Mouse (Mus musculus) cerebellum, adult 18-20 months (tissue): ENCODE measurements around the gene Slc44a1.
A peak's percentile ranks its signal among the peaks of the same experiment; 100 is the strongest.

ENCODE experiments used
- DNase-seq, 2 experiments: peaks; one replicate each; pipeline ENCODE4 v3.0.0; 2021

Slc44a1 gene

DNA sequence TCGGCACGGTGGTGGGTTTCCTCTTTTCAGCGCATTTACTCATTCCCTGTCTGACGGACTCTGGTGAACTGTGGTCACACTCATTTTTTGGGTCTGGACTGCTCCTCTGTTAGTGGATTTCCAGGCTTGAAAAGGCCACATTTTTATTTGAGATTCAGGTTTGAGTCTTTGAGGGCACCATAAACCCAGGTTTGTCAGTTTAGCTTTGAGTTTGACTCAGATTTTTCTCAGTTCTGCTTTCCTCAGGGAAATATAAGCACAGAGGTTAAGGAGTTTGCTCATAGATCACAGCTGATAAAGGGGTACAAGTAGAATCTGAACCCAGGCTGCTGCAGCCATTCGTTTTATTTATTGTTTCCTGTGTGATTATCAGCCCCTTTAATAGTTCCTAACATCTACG is 180.9 kb downstream of the Slc44a1 start:
- DNase-seq: no peak

DNA sequence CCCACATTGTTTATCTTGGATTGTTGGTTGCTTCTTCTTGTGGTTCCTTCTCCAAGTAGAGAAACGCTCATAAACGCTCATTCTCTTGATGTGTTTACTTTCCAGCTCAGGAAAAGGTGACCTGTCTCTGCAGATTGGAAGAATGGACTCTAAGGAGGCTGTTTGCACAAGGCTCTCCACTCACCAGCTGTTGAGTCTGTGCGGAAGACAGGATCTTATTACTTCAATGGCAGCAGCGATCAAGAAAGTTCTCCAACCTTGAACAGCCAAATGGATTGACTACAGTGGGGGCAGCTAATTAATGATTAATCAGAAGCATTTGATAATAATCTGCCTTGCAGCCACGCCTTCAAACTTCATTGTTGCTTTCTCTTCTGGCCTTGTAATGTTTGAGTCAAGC is 181.3 kb downstream of the Slc44a1 start:
- DNase-seq: no peak

DNA sequence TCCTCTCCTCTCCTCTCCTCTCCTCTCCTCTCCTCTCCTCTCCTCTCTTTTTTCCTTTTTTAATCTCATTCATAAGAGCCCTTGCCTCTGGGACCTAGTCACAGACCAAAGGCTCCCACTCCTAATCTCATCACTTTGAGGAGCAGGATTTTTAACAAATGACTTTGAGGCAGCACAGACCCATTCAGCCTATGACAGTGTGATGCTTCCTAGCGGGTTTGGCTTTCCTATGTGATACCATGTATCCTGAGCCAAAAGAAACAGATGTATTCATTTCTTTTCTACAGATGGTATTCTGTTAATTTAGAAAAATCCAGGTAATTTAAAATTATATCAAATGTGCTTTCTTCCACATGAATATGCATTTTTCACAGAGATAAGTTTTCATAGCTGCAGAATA is 183.5 kb downstream of the Slc44a1 start:
- no peak for DNase-seq

DNA sequence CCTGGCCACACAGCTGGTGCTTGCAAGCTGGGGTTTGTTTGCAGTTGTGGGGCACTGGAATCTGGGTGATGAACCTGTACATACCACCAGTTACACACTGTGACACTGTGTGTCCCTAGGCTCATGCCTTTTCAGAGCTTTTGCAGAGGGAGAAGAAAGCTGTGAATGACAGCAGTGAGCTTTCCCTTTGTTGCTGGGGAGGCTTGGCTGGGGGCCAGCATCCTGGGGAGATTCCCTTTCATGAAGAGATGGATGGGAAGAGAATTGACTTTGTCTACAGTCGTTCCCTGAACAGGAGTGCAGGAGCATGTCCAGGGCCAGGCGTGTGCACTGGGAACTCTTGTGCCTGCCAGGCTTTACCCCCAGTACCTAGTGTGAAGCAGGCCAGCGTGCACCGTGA is 184.6 kb downstream of the Slc44a1 start:
- DNase-seq: peak; percentile 36 to 56

DNA sequence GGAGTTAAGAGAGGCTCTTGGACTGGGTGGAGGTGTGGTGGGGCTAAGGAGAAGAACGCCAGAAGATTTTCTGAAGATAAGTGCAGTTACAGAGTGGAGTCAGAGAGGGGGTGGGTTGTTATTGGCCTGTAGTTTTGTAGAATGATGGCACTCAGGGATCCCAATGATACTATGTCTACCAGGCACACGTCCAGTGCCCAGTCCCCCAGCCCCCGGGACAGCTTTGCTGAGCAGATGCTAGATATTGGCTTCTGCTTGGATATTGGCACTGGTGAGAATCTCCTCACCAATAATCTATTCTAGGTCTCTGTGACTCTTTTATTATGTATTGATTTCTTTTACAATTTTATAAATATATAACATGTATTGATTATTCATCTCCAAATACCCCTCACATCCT is 185.1 kb downstream of the Slc44a1 start:
- DNase-seq: no peak

DNA sequence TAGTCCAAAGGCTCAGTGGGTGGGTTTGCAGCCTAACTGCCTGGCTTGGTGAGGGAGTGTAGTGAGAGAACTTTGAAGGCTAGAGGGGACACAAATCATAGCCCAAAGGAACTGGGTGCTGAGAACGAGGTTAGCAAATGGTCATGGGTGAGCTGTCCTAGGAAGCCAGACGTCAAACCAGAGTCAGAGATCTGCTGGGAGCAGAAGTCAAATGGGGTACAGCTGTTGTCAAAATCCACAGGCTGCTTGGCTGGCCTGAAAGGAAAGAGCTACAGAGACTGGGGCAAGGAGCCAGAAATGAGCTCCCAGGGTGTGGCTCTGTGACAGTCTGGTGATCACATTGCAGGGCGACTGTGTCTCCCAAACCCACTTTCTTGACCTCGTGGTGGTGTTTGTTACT is 188.7 kb downstream of the Slc44a1 start:
- peak in 1 of 2 experiments; percentile 6 for DNase-seq

DNA sequence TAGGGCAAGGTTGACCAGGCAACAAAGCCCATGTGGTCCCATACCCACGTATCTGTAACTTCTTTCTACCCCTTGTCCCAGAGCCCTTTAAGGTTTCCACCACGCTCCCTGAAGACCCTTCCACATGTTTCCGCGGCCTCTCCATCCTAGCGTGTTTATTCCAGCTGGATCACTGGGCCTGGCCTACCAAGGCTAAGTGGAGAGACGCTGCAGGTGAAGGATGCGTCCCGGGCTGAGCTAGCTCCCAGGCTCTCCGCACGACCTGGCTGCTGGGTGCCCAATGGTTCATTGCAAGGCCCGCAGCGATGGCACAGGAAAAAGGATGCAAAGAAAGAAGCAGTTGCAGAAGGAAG is 190.7 kb downstream of the Slc44a1 start:
- DNase-seq: no peak

DNA sequence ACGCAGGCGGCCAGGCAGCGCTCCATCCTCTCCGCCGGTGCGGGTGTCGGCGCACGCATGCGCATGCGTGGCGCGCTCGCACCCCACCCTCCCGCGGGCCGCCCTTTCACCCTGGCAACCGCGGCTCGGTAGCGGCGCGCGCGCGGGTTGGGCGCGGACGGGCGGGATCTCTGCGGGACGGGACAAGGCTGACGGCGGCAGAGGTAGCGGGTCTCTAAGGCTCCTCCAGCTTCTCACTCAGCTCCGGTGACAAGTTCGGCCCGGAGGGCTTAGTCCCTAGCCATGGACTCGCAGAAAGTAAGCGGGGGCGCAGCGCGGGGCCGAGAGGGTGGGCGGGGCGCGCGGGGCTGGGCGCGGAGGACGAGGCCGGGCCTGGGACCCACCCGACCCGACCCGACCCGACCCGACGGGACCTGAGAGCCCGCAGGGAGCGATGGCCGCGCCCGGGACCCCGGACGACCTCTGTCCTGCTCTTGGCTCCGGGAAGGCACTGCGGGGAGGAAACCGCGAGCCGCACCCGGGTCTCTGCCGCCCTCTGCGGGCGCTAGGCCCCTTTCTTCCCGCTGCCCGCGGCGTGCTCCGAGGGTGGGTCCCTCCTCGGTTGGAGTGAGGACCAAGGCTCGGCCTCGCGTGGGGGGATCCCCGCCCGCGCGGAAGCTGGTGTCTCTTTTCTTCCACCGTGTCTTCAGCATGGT is 191.2 kb downstream of the Slc44a1 start, which contains the start of gene Fsd1l:
Gene Fsd1l, plus strand, starts transcription at position 156 of the 695 bp plus-strand sequence.
- peak; percentile 86 to 92 for DNase-seq

DNA sequence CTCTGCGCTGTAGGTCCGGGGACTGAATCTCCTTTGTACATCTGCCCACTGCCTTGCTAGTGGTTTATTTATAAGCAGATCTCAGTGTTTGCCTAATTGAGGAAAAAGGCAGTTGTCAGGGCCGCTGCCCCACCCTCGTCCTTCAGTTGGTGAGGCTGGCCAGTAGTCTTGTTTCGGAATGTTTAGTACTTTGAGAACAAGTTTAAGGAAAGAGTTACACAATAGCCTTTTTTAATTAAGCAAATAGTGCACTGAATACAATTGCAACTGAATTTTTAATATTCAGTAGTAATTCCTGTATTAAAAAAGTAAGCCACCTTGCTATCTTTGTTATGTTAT is 191.8 kb downstream of the Slc44a1 start:
- no peak for DNase-seq

DNA sequence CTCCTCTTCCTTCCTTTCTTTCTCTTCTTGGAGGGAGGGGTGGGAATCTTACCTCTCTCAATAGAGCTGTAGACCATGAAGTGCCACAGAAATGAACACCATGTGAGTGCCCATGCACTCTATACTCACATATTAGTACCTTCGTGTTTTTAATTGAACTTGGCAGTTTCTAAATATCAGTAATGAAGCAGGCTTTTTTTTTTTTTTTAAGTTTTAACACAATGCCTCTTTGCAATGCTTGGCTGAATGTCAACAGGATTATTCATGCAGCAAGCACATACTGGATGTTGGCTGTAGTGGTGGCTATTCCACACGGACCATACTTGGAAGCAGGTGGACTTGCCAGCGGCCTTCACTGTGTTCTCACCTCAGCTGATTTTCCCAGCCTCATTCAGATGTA is 195.1 kb downstream of the Slc44a1 start:
- DNase-seq: peak in 1 of 2 experiments; percentile 14

DNA sequence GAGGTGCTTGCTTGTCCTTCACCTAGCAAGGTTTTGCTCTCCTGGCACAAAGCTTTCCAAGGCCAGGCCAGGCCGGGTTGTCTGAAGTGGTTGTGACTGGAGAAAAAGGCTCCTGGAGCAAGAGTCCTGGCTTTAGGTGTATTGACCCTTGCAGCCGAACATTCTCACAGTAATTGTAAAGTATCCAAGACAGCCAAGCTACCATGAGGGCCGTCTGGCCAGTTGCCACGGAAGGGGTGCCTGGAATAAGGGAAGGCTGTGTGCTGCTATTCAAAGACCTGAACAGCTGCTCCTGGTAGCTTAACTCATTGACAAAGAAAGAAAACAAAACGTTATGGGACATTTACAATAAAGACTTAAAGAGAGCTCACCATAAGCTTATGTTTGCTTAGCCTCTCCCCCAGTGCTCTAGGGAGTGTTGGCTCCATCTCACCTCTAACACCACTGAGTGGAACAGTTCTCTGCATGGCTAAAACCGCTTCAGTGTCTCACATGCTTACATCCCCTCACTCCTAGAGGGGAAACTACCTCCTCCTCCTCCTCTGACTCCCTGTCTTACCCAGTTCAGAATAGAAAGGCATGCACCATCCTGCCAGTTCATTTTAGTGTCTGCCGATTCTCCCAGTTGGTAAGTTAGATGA is 197.2 kb downstream of the Slc44a1 start:
- DNase-seq: peak in 1 of 2 experiments; percentile 9

DNA sequence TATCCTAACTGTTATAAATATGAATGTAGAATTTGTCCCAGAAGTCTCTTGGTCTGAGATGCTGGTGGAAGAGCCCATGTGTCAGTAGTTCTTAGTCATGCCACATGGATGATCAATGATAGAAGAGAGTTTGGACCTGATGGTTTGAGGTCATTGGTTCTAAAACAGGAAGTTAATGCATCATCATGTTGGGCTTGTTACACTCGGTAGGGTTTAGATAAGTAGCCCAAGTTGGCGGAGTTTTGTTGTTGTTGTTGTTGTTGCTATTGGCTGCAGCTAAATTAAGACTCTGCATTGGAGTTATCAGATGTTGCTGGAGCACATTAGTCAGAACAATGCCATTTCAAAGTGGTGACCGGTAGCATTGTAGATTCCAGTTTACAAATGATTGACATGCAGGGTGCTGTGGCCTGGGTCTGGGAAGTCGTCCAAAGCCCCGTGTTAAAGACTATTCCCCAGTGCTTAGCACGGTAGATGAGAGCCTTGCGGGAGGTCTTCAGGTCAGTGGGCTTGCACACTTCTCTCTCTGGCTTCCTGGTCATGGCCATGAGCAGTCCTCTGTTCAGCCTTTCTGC is 198.4 kb downstream of the Slc44a1 start:
- DNase-seq: no peak

DNA sequence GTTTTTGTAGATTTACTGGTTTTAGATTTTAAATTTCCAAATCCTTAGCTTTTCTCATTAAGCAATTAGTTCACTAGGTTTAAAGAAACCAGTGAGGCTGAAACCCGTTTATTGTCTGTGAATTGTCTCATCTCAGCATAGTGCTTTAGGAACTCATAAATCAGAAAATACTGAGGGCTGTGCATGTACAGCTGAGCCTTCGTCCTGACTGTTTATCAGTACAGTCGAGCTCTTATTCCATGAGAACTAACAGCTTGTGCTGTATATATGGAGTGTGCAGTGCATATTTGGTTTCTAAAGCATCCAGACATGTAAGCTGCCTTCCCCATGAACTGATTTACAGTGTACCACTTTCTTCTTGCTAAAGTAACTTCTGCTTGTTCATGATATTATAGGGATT is 217.8 kb downstream of the Slc44a1 start:
- no peak for DNase-seq

DNA sequence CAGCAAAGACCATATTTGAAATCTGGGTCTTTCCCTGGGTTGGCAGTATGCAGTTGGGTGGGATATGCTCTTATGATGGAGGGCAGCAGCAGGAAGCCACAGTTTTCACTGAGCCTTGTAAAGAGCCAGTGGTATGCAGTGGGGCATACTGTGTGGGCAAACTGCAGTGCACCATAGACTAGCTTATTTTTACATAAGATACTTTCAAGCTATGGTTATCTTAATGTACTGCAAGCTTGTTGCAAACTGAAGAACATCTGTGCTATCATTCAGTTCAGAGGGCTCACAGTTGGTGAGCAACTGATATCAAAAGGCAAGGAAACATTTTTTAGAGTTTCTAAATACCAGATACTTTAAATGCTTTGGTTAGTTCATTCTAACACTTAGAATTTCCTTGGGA is 220.5 kb downstream of the Slc44a1 start:
- no peak for DNase-seq
